Mouse (Mus musculus): ENCODE data around the gene Crybb1.

Gene Crybb1

DNA sequence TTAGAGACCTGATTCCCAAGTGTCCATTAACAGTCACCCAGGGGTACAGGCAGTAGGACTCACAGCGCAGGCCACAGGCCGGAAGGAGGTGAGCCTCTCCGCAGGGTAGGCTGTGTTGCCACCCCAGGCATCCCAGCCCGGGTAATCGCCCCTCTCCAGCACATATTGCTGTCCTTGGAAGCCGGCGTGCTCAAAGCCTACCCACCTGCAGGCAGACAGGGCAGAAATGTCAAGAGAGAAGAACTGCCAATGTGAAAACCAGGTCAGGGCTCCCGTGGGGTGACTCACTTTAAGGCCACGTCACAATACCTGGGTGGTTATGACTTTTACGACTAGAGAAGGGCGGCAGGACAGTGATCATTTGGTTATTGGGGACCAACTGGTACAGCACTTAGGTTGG is 6.5 kb upstream of the Crybb1 start:
- Histone ChIP-seq H3K9me3 (ENCODE audit: low read length) (no peaks in the 10 kb centered on the region), H3K4me1 (replicated peaks; ENCODE audit: low read depth, low read length) (peaks cover 43% of the 10 kb centered on the region), H3K27me3 (ENCODE audit: insufficient read depth, low read length) (peaks cover 15% of the 10 kb centered on the region), H3K36me3 (ENCODE audit: insufficient read depth, low read length) (no peaks in the 10 kb centered on the region), H3K4me3 (replicated peaks; ENCODE audit: low read length) (no peak overlapping the region)
- no peak for TF ChIP-seq CTCF (conservative IDR thresholded peaks at IDR 0.05; ENCODE audit: low read length)
- no peak for TF ChIP-seq POU5F1 (IDR thresholded peaks at IDR 0.05; ENCODE audit: borderline replicate concordance, low read length)
- no peak for TF ChIP-seq NANOG (IDR thresholded peaks at IDR 0.05; ENCODE audit: borderline replicate concordance, low read length)

DNA sequence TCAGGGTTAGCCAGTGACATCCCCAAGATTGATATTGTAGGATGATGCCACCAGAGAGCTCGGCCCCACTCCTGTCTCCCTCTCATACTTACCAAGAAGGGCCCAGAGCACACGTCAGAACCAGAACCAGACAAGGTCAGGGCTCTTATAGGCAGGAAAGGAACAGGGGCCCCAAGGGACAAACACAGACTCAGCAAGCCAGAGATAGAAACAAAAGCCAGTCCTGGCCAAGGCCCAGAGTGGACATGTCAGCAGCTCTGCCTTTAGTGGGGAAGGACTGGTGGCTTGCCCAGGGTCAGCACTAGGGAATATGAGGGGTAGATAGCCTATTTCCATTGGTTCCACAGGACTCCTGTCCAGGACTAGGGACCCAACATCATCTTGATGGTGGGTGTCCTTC is 3.2 kb upstream of the Crybb1 start, which contains the start of gene Cryba4:
Gene Cryba4 (minus strand): TSS at position 119 of the 400 bp plus-strand sequence.
- no peaks in the 10 kb centered on the region for H3K36me3 ChIP-seq (ENCODE audit: insufficient read depth, low read length)

DNA sequence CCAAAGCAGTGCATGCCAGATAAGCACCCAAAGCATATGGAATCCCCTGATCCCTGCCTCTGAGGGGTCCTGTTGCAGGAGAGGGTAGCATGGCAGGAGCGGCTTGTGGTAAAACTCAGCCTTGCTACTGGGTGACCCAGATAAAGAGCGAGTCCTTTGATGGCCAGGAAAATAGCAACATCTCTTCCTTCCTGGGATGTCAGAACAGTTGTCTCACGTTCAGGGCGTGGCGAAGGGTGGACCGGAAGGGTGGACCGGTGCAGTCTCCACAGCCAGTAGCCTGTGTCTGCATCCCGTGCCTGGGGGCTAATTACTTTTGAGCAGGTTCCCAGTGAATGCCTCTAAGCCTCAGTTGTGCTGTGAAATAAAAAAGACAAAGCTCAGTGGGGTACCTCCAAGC is 2.4 kb upstream of the Crybb1 start:
- no peak for TF ChIP-seq NANOG (IDR thresholded peaks at IDR 0.05; ENCODE audit: borderline replicate concordance, low read length)
- TF ChIP-seq CTCF (conservative IDR thresholded peaks at IDR 0.05; ENCODE audit: low read length), result no peak
- no peak for TF ChIP-seq POU5F1 (IDR thresholded peaks at IDR 0.05; ENCODE audit: borderline replicate concordance, low read length)
- H3K27me3 ChIP-seq (ENCODE audit: insufficient read depth, low read length), result peaks cover 18% of the 10 kb centered on the region

More for the DNA sequence above, 3.2 kb upstream of the Crybb1 start, which contains the start of gene Cryba4:
- Histone ChIP-seq H3K4me3 (replicated peaks; ENCODE audit: low read length) (no peak within 1 kb of the TSS), H3K9me3 (ENCODE audit: low read length) (no peaks in the 10 kb centered on the region), H3K27me3 (ENCODE audit: insufficient read depth, low read length) (peaks cover 13% of the 10 kb centered on the region), H3K4me1 (replicated peaks; ENCODE audit: low read depth, low read length) (peaks cover 48% of the 10 kb centered on the region)
- TF ChIP-seq CTCF (conservative IDR thresholded peaks at IDR 0.05; ENCODE audit: low read length) (no peak), NANOG (IDR thresholded peaks at IDR 0.05; ENCODE audit: borderline replicate concordance, low read length) (no peak), POU5F1 (IDR thresholded peaks at IDR 0.05; ENCODE audit: borderline replicate concordance, low read length) (no peak)

DNA sequence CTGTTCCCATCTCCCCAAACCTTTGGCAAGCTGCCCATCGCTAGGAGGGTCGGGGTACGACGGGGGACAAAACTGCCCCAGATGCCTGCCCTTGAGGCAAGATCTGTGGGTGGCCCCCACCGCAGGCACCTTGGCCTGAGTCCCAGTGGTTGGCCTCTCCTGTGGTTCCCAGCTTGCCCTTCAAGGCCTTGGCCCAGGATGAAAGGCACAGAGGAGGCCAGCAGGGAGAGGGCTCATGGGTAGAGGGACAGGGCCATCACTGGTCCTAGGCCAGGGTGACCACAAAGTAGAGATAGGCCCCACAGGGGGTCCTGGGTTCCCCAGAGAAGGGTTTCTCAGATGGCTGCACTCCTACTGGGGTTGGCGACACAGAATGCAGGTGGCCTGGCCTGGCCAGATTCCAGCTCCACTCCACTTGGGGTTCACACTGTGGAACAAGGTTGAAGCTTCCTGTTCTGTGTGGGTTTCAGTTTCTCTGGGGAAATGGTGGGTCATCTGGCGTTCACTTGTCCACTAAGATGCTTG is 1.3 kb upstream of the Crybb1 start:
- H3K36me3 ChIP-seq (ENCODE audit: insufficient read depth, low read length), result no peaks in the 10 kb centered on the region

More for the DNA sequence above, 2.4 kb upstream of the Crybb1 start:
- no peak overlapping the region for H3K4me3 ChIP-seq (replicated peaks; ENCODE audit: low read length)
- peaks cover 41% of the 10 kb centered on the region for H3K4me1 ChIP-seq (replicated peaks; ENCODE audit: low read depth, low read length)
- H3K36me3 ChIP-seq (ENCODE audit: insufficient read depth, low read length), result no peaks in the 10 kb centered on the region
- H3K9me3 ChIP-seq (ENCODE audit: low read length), result no peaks in the 10 kb centered on the region

DNA sequence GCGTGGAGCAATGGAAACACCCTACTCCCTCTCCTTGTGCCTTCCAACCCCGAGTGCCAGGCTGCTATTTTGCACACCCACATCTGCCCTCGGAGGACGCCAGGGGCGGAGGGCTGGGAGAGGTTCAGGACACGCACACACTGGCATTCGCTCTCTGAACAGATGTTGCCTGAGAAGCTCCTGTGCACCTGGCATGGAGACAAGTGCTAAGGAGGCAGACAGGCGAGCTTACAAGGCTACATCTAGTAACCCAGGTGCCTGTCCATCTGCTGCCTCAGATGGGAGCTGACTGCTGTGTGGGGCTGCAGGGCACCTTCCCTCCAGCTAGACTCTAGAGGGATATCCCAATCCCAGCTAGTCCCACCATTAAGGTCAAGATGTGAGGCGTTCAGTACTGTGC is 842 bp downstream of the Crybb1 start:
- Histone ChIP-seq H3K27me3 (ENCODE audit: insufficient read depth, low read length) (peaks cover 41% of the 10 kb centered on the region), H3K4me1 (replicated peaks; ENCODE audit: low read depth, low read length) (peaks cover 37% of the 10 kb centered on the region), H3K4me3 (replicated peaks; ENCODE audit: low read length) (no peak overlapping the region), H3K36me3 (ENCODE audit: insufficient read depth, low read length) (no peaks in the 10 kb centered on the region), H3K9me3 (ENCODE audit: low read length) (no peaks in the 10 kb centered on the region)
- TF ChIP-seq NANOG (IDR thresholded peaks at IDR 0.05; ENCODE audit: borderline replicate concordance, low read length) (no peak), CTCF (conservative IDR thresholded peaks at IDR 0.05; ENCODE audit: low read length) (no peak), POU5F1 (IDR thresholded peaks at IDR 0.05; ENCODE audit: borderline replicate concordance, low read length) (no peak)

More for the DNA sequence above, 1.3 kb upstream of the Crybb1 start:
- Histone ChIP-seq H3K27me3 (ENCODE audit: insufficient read depth, low read length) (peaks cover 26% of the 10 kb centered on the region), H3K9me3 (ENCODE audit: low read length) (no peaks in the 10 kb centered on the region), H3K4me3 (replicated peaks; ENCODE audit: low read length) (no peak overlapping the region), H3K4me1 (replicated peaks; ENCODE audit: low read depth, low read length) (peaks cover 40% of the 10 kb centered on the region)
- no peak for TF ChIP-seq CTCF (conservative IDR thresholded peaks at IDR 0.05; ENCODE audit: low read length)

DNA sequence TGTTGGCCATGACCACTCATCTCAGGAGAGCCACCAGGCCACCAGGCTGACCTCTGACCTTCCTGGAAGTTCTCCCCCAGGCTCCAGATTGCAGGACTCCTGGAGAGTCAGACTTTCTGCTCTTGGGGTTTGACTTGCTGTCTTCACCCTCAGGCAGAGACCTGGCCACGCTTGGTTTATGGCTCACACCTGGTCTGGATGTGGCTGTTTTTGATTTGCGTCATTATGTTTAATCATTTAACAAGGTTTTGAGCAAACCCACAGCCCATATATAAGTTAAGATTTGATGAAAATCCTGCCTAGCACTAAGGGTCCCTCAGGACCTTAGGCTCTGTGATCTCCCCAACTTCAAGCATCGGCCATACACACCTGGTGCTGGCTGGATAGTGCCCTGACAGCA is 2.3 kb downstream of the Crybb1 start:
- H3K4me3 ChIP-seq (replicated peaks; ENCODE audit: low read length), result no peak overlapping the region
- peaks cover 50% of the 10 kb centered on the region for H3K27me3 ChIP-seq (ENCODE audit: insufficient read depth, low read length)
- H3K4me1 ChIP-seq (replicated peaks; ENCODE audit: low read depth, low read length), result peaks cover 26% of the 10 kb centered on the region

DNA sequence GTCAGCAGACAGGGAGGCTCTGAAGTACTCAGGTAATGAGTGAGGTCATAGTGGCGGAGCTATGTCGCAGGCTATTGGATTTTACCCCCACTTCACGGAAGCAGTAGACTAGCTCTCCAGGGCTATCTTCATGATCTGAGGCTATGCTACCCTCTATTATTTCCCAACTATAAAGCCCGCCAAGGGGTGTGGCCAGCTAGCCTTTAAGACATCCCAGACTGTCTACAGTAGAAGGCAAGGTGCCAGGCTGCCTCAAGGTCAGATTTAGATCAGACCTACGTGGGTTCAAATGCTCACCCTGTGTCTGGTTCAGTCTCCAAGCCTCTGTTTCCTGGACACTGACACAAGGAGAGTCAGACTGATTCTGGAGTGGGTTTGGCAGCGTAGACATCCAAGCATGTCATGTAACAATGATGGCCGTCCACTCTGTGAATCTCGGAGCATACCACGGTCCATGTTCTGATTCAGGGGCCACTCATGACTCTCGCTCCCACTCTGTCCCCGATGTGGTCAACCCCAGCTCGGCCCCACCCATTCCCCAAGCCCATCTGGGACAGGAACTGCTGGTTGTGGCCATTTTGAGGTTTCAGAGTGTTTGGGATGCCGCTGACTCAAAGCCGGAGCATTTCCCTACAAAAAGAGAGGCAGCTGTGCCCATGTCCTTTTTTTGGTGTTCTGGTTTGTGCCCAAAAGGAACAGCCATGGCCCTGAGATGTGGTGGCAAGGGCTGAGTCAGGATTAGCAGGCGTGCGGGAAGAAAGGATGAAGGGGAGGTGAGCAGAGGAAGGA is 4.4 kb downstream of the Crybb1 start:
- Histone ChIP-seq H3K4me1 (replicated peaks; ENCODE audit: low read depth, low read length) (peaks cover 9% of the 10 kb centered on the region), H3K4me3 (replicated peaks; ENCODE audit: low read length) (no peak overlapping the region), H3K36me3 (ENCODE audit: insufficient read depth, low read length) (no peaks in the 10 kb centered on the region), H3K27me3 (ENCODE audit: insufficient read depth, low read length) (peaks cover 62% of the 10 kb centered on the region), H3K9me3 (ENCODE audit: low read length) (no peaks in the 10 kb centered on the region)
- no peak for TF ChIP-seq POU5F1 (IDR thresholded peaks at IDR 0.05; ENCODE audit: borderline replicate concordance, low read length)
- TF ChIP-seq CTCF (conservative IDR thresholded peaks at IDR 0.05; ENCODE audit: low read length), result no peak
- no peak for TF ChIP-seq NANOG (IDR thresholded peaks at IDR 0.05; ENCODE audit: borderline replicate concordance, low read length)

More for the DNA sequence above, 2.3 kb downstream of the Crybb1 start:
- TF ChIP-seq NANOG (IDR thresholded peaks at IDR 0.05; ENCODE audit: borderline replicate concordance, low read length) (no peak), CTCF (conservative IDR thresholded peaks at IDR 0.05; ENCODE audit: low read length) (no peak), POU5F1 (IDR thresholded peaks at IDR 0.05; ENCODE audit: borderline replicate concordance, low read length) (no peak)
- Histone ChIP-seq H3K9me3 (ENCODE audit: low read length) (no peaks in the 10 kb centered on the region), H3K36me3 (ENCODE audit: insufficient read depth, low read length) (no peaks in the 10 kb centered on the region)

DNA sequence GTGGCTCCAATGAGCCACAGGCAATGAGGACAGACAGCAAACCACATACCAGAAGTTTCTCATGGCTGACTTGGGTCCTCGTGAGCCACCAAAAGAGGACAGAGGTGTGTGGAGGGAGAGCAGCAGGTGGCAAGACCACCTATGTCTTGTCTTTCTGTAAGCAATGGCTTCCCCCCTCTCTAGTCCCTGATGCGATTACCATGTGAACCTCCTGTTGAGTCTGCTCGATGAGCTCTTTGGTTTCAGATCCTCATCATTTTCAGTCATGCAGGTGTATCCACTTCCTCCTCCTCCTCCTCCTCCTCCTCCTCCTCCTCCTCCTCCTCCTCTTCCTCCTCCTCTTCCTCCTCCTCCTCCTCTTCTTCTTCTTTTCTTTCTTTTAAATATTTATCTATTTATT is 5.2 kb downstream of the Crybb1 start:
- no peaks in the 10 kb centered on the region for H3K9me3 ChIP-seq (ENCODE audit: low read length)
- TF ChIP-seq NANOG (IDR thresholded peaks at IDR 0.05; ENCODE audit: borderline replicate concordance, low read length) (no peak), CTCF (conservative IDR thresholded peaks at IDR 0.05; ENCODE audit: low read length) (no peak), POU5F1 (IDR thresholded peaks at IDR 0.05; ENCODE audit: borderline replicate concordance, low read length) (no peak)
- peaks cover 16% of the 10 kb centered on the region for H3K4me1 ChIP-seq (replicated peaks; ENCODE audit: low read depth, low read length)
- no peak overlapping the region for H3K4me3 ChIP-seq (replicated peaks; ENCODE audit: low read length)
- H3K36me3 ChIP-seq (ENCODE audit: insufficient read depth, low read length), result no peaks in the 10 kb centered on the region
- peaks cover 59% of the 10 kb centered on the region for H3K27me3 ChIP-seq (ENCODE audit: insufficient read depth, low read length)
